Mouse (Mus musculus) thymus, adult 18-20 months (tissue): ENCODE results near the gene Zfp629.

Experiments
- DNase-seq, 2 experiments: peaks; one replicate each; pipeline ENCODE4 v3.0.0; 2022; ENCODE audit warnings: mixed read lengths in 2 of 2

Gene Zfp629

DNA sequence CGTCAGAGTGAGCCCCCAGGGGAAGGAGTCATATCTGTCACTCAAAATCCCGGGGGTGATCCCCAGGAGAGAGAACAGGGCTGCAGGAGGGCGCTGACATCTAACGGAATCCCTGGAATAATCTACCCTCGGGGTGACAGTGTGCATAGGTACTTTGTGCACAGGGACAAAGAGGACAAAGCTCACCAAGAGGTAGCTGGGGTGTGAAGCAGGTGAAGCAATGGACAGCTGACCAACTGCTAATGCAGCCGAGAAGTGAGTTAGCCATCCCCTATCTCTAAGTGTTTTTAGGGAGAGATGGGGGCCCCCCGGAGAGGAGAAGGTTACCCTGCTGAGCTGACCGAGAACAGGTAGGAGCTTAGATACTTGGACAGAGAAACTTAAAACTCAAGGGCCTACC lies 1.5 kb downstream of the Zfp629 start:
- peak in 1 of 2 experiments; percentile 12 for DNase-seq

DNA sequence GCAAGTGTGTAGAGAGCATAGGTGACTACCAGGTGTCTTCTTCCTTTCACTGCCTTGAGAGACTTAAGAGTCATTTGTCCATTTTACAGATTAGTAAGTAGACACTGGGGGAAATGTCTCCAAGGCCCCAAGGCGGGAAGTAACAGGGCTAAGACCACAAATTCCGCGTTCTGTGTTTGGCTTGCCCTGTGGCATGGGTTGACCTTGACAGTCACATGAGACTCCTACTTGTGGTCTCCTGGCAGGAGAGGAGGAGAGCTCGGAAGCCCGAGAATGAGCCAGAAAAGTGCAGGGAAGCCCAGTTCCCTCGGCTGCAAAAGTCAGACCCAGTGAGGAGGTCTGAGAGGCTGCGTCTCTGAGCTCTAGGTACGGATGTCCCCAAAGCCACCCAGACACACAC lies 2.1 kb downstream of the Zfp629 start:
- DNase-seq = peak in 1 of 2 experiments; percentile 4

DNA sequence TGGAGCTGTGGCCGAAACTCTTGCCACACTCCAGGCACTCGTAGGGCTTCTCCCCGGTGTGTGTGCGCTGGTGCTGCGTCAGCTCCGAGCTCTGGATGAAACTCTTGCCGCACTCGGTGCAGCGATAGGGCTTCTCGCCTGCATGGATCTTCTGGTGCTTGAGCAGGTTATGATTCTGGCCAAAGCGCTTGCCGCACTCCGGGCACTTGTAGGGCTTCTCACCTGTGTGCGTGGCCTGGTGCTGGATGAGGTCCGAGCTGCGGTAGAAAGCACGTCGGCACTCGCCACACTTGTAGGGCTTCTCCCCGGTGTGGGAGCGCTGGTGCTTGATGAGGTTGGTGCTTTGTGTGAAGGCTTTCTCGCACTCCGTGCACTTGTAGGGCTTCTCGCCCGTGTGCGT lies 4.0 kb downstream of the Zfp629 start:
- DNase-seq = peak in 1 of 2 experiments; percentile 2

DNA sequence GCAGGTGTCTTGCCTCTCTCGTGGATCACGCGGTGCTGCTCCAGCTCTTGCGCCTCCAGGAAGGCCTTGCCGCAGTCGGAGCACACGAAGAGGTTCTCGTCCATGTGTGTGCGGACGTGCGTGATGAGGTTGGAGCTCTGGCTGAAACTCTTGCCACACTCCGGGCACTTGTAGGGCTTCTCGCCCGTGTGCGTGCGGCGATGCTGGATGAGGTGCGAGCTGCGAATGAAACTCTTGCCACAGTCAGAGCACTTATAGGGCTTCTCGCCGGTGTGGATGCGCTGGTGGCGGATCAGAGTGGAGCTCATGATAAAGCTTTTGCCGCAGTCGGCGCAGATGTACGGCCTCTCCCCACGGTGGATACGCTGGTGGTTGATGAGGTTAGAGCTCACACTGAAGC lies 4.6 kb downstream of the Zfp629 start:
- no peak for DNase-seq

DNA sequence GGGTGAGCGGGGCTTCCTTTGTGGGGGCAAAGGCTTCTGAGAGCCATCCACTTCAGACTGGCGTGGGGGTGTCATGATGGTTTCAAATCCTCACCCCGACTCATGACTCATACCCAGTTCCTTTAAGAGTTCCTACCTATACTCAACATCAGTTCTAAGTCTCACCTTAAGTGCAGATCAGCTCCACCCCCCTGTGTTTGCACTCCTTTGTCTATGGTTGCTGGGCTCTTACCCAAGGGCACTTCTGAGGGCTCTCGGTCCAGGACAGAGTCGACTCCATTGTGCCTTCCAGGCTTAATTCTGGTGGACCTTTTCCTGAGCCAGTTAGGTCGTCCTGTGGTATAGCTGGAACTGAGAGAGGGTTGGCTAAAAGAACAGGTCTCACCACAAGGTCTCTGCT lies 8.4 kb downstream of the Zfp629 start:
- no peak for DNase-seq

DNA sequence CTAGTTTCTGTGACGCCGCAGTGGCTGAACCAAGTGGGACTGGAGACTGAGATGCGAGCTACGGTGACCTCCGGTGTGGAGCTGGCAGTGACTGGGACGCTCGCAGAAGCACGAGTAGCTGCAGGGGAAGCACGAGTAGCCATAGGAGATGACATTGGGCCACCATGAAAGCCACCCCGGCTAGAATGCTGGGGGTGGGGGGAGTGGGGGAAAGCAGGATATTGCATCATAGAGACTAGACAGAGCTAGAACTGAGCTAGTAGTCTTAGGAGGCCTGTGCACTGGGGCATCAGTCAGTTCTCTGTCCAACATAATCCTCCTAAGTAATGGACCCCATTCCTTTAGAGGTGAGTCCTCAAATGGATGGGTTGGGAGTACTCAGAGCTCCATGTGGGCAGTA lies 11.3 kb downstream of the Zfp629 start:
- no peak for DNase-seq

DNA sequence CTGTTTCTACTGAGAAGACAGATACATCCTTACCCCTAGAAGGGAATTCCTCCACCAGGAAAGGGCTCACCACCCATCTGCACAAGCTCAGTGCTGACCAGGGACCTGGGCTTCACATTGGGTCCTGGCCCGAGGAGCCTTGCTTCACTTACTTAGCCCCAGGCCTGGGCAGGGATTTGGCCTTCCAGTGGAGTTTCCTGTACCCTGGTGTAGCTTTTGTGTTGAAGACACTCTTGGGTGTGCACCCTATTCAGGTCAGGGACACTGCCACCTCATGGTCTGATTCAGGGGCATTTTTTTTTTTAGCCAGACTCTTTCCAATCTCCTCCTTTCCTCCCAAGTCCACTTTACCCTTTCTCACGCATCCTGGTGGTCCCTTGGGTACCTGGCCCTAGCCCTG lies 12.7 kb downstream of the Zfp629 start:
- no peak for DNase-seq

DNA sequence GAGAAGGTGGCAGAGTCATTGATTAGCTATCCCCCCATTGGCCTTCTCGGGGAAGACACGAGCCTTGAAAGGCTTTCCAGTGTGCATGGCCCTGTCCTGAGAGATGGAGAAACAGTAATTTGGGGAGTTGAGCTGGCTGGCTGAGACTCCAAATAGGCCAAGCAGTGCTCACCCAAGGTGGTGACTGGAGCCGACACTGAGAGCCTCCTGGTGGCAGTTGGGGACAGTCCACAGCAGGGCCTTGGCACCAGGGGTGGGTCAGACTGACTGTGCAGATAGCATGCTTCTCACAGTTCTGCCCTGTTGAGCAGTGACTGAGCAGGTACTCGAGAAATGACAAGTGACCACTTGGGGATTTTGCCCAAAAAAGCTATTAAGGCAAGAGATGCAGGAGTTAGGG lies 13.9 kb downstream of the Zfp629 start:
- DNase-seq = no peak

DNA sequence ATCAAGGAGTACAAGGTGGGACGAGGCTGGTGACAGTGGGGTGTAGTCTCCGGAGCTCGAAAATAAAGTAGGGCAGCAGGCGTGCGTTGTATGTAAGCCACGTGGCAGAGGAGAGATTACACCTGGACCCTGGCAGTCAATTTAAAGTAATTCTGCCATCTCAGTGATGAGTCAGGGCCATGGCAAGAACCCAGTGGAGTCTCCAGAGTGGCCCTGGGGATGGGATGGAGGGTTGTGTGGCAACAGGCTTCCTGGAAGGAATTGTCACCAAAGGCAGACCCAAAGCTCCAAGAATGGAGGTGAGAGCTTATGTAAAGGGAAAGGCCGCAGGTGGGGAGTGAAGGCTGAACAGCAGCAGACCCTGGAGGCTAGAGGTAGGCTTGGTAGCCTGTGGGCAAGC lies 15.0 kb downstream of the Zfp629 start:
- no peak for DNase-seq

DNA sequence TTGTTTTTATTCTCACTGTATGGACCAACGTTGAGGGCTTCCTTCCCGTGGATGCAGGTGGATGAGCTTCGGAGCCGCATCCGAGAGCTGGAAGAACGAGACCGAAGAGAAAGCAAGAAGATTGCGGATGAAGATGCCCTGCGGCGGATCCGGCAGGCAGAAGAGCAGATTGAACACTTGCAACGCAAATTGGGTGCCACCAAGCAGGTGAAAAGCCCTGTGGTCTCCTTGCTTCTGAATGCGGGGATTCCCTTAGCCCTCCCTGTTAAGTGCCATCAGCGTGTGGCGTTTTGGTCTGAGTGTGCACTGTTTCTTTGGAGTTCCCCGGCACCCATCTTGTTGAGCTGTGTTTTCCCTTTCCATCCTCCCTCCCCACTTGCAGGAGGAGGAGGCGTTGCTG lies 18.9 kb downstream of the Zfp629 start:
- no peak for DNase-seq

DNA sequence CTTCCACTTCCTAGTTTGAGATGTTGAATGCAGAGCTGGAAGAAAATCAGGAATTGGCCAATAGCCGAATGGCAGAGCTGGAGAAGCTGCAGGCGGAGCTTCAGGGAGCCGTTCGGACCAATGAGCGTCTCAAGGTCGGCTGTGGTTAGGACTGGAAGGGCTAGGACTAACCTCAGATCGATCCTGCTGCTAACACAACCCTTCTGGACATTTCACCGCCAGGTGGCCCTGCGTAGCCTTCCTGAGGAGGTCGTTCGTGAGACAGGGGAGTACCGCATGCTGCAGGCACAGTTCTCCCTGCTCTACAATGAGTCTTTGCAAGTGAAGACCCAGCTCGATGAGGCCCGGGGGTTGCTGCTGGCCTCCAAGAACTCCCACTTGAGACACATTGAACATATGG lies 23.0 kb downstream of the Zfp629 start:
- no peak for DNase-seq

DNA sequence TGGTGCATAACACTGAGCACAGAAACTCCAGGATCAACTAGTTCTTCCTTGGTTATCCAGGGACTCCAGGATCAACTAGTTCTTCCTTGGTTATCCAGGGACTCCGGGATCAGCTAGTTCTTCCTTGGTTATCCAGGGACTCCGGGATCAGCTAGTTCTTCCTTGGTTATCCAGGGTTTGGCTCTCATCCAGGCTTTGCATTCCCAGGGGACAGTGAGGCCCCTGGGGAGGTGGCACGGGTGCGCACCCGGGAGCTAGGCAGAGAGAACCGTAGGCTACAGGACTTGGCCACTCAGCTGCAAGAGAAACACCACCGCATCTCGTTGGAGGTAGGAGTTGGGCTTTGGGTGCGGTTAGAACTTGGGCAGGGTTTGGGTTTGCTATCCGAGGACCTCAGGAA lies 24.5 kb downstream of the Zfp629 start:
- DNase-seq = no peak

DNA sequence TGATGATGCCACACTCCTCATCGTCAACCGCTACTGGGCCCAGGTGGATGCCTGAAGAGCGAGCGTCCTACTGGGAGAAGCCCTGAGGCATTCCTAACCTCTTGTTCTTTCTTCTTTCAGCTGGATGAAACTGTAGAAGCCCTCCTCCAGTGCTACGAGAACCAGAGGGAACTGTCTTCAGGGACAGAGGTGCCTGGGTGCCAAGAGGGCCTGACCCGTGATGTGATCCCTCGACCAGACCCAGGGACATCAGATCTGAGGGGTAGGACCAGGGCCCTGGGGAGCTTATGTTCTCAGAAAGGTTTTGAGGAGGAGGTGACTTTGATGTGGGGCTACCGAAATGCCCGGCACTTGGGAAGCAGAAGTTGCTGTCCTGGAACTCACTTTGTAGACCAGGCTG lies 26.0 kb downstream of the Zfp629 start:
- DNase-seq = no peak

DNA sequence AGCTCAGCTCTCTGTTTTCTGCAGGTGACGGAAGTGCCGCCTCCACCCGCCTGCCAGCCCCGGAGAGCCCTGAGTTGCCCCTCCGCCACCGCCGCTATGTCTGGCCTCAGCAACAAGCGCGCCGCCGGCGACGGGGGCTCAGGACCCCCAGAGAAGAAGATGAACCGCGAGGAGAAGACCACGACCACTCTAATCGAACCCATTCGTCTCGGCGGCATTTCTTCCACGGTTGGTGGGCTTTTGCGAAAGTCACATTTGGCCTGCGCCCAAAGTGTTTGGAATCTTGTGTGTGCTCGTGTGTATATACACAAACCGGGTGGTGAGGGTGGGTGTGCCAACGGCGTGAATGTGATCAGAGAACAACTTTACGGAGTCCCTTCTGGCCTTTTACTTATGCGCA lies 26.7 kb downstream of the Zfp629 start:
- no peak for DNase-seq

DNA sequence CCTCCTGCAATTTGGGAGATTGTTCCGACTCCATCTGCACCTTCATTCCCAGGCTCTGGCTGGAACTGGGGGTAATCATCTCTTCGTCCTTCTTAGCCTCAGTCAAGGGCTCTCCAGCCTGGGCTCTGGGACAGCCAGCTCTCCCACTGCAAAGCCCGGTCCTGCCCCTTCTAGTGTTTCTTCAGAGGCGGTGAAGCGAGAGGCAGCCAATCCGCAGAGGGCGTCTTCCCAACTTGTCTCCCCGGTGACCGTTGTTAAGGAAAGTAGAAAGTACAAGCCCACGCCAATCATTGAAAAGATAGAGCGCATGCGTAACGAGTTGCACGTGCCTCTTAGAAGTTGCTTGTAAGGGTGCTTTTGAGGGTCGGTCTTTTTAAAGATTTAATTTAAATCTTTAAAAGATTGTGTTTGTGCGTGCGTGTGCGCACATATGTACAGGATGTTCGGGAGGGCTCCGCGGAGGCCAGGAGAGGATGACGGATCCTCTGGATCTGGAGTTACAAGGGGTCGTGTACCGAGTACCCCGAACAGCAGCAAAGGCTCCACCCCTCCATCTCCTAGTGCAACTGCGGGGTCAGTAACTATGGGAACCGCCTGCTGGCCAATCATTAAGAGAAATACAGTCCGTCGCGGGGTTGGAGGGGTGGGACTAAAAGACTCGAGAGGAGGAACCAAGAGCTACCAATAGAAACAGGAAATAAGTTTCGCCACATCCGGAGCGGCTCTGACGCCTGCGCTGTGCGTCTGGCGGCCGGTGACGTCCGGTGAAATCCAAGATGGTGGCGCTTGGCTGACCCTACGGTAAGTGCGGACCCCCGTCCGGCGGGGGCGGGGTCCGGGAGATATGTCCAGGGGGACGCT lies 27.4 kb downstream of the Zfp629 start, which contains the start of the genes Ccdc189 and Rnf40:
TSS of gene Ccdc189 (minus strand) at position 585 of the 861 bp plus-strand sequence.
TSS of gene Rnf40 (plus strand) at position 757 of the 861 bp plus-strand sequence.
- peak; percentile 87 to 94 for DNase-seq

DNA sequence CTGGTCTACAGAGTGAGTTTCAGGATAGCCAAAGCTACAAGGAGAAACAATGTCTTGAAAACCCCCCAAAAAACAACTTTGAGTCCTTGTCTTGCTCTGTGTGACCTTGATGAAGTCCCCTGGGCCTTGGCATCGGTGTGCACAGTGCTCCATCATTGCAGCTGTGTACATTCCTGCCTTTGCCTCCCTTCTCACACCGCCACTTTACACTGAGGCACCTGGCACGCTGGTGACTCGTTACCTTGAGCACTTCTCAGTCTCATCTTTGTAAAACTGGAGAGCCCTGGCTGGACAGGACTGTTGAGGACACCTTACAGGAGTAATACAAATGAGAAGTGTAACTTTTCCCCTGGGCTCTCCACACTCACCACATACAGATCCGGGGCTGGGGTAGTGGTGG lies 28.4 kb downstream of the Zfp629 start:
- peak in 1 of 2 experiments; percentile 4 for DNase-seq

DNA sequence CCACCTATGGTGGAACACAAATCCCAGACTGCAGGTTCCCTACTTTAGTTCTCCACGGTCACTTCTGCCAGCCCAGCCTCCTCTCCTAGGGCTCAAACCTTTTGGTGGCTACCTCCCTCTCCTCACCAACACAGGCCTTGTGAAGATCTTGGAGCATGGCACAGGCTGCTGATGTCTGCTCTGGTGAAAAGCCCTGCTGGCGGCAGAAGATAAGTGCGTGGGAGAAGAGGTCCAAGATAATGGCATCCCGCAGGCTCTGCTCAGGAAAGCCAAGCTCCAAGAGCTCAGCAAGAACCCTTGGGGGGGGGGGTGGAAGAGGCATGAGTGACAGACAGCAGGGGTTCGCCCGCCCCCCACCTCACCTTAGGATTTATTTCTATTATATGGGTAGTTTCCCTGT lies 29.4 kb downstream of the Zfp629 start:
- DNase-seq = no peak

DNA sequence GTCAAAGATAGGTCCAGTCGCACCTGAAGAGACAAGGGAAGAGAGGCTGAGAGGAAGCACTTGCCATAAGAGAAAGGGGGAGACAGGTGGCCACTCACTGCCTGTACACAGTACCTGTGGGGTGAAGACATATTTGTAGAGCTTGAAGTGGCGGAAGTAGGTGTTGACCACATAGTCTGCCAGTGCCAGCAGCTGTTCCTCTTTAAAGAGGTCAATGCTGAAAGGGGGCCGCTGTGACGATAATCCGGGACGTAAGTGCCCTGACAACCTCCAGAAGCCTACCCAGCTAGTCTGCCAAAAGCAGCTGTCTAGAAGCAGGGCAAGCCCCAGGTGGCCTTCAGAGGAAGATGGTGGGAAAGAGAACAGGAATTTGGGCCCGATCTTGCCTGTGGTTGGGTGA lies 30.6 kb downstream of the Zfp629 start:
- DNase-seq = peak in 1 of 2 experiments; percentile 3

DNA sequence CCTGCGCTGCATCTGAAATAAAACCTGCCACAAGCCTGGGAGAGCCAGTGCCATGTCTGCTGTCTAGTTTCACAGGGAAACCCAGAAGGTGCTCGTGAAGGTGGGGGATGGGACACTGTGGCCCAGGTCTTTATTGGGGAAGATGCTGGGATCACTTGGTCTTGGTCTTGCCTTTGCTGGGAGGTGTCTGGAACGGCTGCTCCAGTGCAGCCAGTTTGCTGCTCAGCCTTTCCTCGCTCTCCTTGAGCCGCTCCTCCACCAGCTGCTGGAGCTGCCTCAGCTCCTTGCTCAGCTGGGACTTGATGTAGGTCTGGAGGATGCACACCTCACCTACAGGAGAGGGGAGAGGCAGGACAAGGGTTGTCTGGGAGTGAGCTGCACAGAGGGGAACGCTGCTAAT lies 32.3 kb downstream of the Zfp629 start:
- no peak for DNase-seq

DNA sequence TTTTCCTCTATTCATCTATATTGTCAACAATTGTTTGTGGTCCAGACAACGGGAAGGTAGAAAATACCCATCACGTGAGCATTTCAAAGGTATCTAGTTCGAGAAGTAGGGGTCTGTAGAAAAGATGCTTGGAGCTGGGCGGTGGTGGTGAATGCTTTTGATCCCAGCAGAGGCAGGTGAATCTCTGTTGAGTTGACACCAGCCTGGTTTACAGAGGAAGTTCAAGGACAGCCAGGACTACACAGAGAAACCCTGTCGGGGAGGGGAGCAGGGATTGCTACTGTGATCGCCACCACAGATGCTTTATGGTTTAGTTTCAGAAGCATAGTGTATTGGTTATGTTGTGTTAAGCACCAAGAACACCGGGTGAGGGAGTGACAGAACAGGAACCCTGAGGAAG lies 41.5 kb downstream of the Zfp629 start:
- DNase-seq = no peak

DNA sequence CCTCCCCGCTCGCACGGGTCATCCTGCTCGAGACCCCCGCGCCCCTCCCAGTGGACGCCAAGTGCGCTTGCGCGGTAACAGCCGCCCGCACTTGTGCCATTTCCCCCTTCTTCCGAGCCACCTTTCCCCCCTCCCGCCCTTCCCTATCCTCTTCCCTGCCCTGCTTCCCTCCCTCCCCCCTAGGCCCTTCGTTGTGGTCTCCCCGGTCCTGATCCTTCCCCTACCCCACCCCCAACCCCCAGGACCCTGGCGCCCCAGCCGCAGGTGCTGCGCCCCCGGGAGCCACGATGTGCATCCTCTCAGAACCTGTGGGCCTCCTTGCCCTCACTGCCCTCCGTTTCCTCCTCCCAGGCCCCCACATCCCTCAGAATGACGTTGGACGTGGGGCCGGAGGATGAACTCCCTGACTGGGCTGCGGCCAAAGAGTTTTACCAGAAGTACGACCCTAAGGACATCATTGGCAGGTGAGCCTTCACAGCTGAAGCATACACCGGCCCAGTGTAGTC lies 42.0 kb downstream of the Zfp629 start:
- peak; percentile 32 to 41 for DNase-seq

DNA sequence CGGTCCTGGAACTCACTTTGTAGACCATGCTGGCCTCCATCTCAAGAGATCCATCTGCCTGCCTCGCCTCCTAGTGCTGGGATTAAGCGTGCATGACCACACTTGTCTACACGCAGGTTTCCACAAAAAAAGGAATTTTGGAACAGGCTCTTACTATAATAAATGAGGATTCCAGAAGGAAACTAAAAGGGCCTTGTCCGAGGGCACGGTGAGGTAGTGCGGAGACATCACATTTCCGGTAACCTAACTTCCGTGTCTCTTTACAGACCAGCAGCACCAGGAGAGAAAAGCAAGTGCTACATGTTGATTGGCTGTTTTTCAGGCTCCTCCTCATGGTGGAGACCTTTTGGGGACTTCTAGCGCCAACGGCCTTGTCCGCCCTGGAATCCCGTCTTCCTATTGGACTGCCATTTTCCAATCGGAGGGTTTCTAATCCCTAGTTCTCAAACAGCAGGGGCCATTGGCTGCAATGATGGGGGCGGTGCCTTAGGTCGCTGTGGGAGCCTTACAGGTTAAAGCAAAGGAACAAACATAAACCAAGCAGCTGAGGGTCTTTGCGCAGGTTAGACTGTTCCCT lies 42.6 kb downstream of the Zfp629 start, which contains the start of gene Phkg2:
TSS of gene Phkg2 (plus strand) at position 446 of the 577 bp plus-strand sequence.
- DNase-seq = peak; percentile 85 to 94

DNA sequence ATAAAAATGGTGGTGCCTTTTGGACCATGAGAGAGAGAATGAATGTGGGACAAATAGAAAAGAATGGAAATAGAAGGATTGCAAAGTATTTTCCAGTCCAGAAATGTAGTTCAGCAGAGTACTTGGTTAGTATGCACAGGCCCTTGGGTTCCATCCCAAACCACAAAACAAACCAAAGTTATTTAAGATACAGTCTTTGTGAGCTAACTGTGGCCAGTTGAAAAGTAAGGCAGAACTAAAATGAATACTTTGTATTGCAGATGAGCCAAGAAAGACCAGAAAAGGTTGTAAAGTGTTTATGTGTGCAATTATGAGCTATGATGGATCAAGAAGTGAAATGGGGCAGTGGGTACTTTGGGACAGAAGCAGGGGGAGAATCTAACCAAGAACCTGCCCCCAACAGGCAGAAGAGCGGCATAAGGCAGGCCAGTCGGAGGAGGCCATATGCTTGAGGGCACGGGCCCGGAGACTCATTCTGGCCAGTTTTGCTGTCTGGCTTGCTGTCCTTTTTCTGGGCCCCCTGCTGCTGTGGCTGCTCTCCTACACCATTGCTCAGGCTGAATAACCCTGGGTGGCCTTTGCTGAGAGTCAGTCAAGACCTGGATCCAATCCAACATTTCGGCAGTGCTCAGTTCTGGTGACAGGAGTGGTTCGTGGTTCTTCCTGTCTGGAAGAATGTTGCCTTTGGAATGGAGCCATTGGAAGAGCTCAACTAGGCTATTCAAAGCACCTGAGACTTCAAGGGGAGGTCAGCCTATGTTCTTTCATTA lies 51.0 kb downstream of the Zfp629 start:
- no peak for DNase-seq
